In the genomic region with DNA sequence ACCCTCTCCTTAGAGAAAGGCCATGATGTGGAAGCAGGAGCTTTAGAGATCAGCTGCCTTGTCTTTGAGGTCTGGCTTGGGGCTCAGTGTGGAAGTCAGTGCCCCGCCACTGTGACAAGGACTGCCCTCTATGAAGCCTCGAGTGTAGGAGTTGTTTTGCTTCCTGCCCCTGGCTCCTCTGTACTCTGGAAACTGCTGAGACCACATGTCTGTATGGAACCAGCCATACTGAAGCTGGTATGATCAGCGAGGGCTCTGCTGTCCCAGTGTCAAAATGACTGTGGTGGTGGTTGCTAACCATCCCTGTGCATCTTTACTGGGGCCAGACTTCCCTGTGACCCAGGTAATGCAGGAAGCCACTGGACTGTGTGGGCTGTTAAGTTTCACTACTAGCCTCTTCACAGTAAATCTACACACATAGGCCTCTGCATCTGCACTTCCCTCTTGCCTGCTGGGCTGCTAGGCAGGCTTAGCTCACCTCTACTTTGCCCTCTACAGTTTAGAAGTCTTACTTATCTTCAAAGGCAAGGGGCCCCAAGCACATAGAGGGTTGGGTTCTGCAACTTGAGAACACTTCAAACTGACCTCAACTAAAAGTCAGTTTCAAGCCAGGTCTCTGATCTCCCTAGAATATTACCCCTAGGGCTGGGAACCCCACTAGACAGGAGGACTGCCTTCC, we compare ENCODE assay signal across 9 mouse cellular contexts. TPM values are rescaled to one million over a fixed set of nuclear protein-coding genes. Genes with fewer than 3 reads are reported as not detected.
DNase-seq lines count a peak whose midpoint lies in the region; ATAC-seq lines count a peak whose summit lies in the region.
"Had no signal": no experiment of that assay in that cellular context is flagged by ENCODE, and none has a peak within 500 bp of the region (broad histone marks: within the 10 kb centered on the region; RNA-seq: fewer than 3 reads in every experiment).

No protein-coding gene starts in this region.

- H3K36me3 ChIP-seq in kidney, embryonic 16.5 days (ENCODE audit: insufficient read depth, low read length), result no peaks in the 10 kb centered on the region
- H3K36me3 ChIP-seq in intestine, embryonic 16.5 days (ENCODE audit: control insufficient read depth, insufficient read depth, low read length), result no peaks in the 10 kb centered on the region
- no peaks in the 10 kb centered on the region for H3K36me3 ChIP-seq in stomach, embryonic 14.5 days (ENCODE audit: control insufficient read depth, insufficient read depth, low read length)
- H3K36me3 ChIP-seq: embryonic facial prominence, embryonic 12.5 days had no signal

- H3K4me3 ChIP-seq in kidney, embryonic 16.5 days (ENCODE audit: low read length), result no peak overlapping the region
- H3K4me3 ChIP-seq in intestine, embryonic 16.5 days (ENCODE audit: low read length), result no peak overlapping the region
- no peak overlapping the region for H3K4me3 ChIP-seq in stomach, embryonic 14.5 days (ENCODE audit: low read depth, low read length)
- H3K4me3 ChIP-seq: embryonic facial prominence, embryonic 12.5 days had no signal

- H3K4me1 ChIP-seq in kidney, embryonic 16.5 days (ENCODE audit: insufficient read depth, low read length), result peaks cover 57% of the 10 kb centered on the region
- peaks cover 46% of the 10 kb centered on the region for H3K4me1 ChIP-seq in intestine, embryonic 16.5 days (ENCODE audit: control insufficient read depth, insufficient read depth, low read length)
- peaks cover 25% of the 10 kb centered on the region for H3K4me1 ChIP-seq in stomach, embryonic 14.5 days (ENCODE audit: control insufficient read depth, insufficient read depth, low read length)

- no peak overlapping the region for H3K4me2 ChIP-seq in kidney, embryonic 16.5 days (replicated peaks; ENCODE audit: low read depth, low read length)
- no peak overlapping the region for H3K4me2 ChIP-seq in intestine, embryonic 16.5 days (ENCODE audit: low read depth, low read length)
- H3K4me2 ChIP-seq in stomach, embryonic 14.5 days (replicated peaks; ENCODE audit: low read depth, low read length), result no peak overlapping the region
- H3K4me2 ChIP-seq: embryonic facial prominence, embryonic 12.5 days had no signal

- 0 out of 2 replicates have a peak, but pooled peaks cover 3% of the 10 kb centered on the region for H3K9me3 ChIP-seq in kidney, embryonic 16.5 days (ENCODE audit: low read length)
- no peaks in the 10 kb centered on the region for H3K9me3 ChIP-seq in intestine, embryonic 16.5 days (ENCODE audit: control insufficient read depth, low read length)
- H3K9me3 ChIP-seq in stomach, embryonic 14.5 days (ENCODE audit: control insufficient read depth, low read depth, low read length), result no peaks in the 10 kb centered on the region
- H3K9me3 ChIP-seq: embryonic facial prominence, embryonic 12.5 days had no signal

- 0 out of 2 replicates have a peak overlapping the region, but pooled peaks have one; percentile 35 for H3K9ac ChIP-seq in kidney, embryonic 16.5 days (replicated peaks; ENCODE audit: low read length)
- H3K9ac ChIP-seq in intestine, embryonic 16.5 days (ENCODE audit: low read depth, low read length), result peak overlapping the region; percentile 13; the same call in 1 of the 2 replicates
- H3K9ac ChIP-seq in stomach, embryonic 14.5 days (replicated peaks; ENCODE audit: low read depth, low read length), result no peak overlapping the region
- H3K9ac ChIP-seq: embryonic facial prominence, embryonic 12.5 days had no signal

- ATAC-seq in kidney, embryonic 16.5 days (ENCODE audit: low FRiP score, low TSS enrichment), result peak; percentile 23; the same call in 1 of the 2 replicates
- ATAC-seq in intestine, embryonic 16.5 days, result peak; percentile 92
- ATAC-seq in stomach, embryonic 14.5 days (ENCODE audit: insufficient number of reproducible peaks, insufficient read depth, low FRiP score, low read depth), result peak; percentile 50

- H3K27ac ChIP-seq in kidney, embryonic 16.5 days (ENCODE audit: low read length), result peak overlapping the region; percentile 41; the same call in 1 of the 2 replicates
- peak overlapping the region; percentile 91 for H3K27ac ChIP-seq in intestine, embryonic 16.5 days (ENCODE audit: low read length)
- H3K27ac ChIP-seq in stomach, embryonic 14.5 days (ENCODE audit: low read length), result peak overlapping the region; percentile 80
- H3K27ac ChIP-seq: embryonic facial prominence, embryonic 12.5 days had no signal

- no peaks in the 10 kb centered on the region for H3K27me3 ChIP-seq in kidney, embryonic 16.5 days (ENCODE audit: insufficient read depth, low read length)
- no peaks in the 10 kb centered on the region for H3K27me3 ChIP-seq in intestine, embryonic 16.5 days (replicated peaks; ENCODE audit: control insufficient read depth, insufficient read depth, low read length)
- no peaks in the 10 kb centered on the region for H3K27me3 ChIP-seq in stomach, embryonic 14.5 days (ENCODE audit: control insufficient read depth, insufficient read depth, low read length)
- H3K27me3 ChIP-seq: embryonic facial prominence, embryonic 12.5 days had no signal

- DNase-seq in kidney, adult 8-10 months, result no peak
- DNase-seq in T-cell, adult 2 months (ENCODE audit: low spot score), result peak; percentile 79
- no peak for DNase-seq in right cerebral cortex, adult 2 months (ENCODE audit: low spot score in 2 of 2)
- no peak for DNase-seq in left cerebral cortex, adult 9 months (ENCODE audit: low spot score in 2 of 2)
- no peak for DNase-seq in ovary, postnatal 36 days (ENCODE audit: low spot score)

- WGBS in kidney, embryonic 16.5 days, result 35% methylated on average over 3 of the region's 3 CpGs
- 45% methylated on average over 3 of the region's 3 CpGs for WGBS in intestine, embryonic 16.5 days
- 56% methylated on average over 3 of the region's 3 CpGs for WGBS in stomach, embryonic 14.5 days

RNA-seq across cellular contexts. Expression of gene Hpcal1, which starts 33.9 kb away (rescaled TPM):
- polyA plus RNA-seq in kidney, embryonic 16.5 days (2015; fragmentation: Nextera tagmentation; extraction: Ambion mirVana), result 59.3 and 62.0 TPM in 2 replicates
- 48.7 and 50.3 TPM in 2 replicates for polyA plus RNA-seq in intestine, embryonic 16.5 days (2015; fragmentation: Nextera tagmentation; extraction: Ambion mirVana)
- polyA plus RNA-seq in stomach, embryonic 14.5 days (2014; fragmentation: Nextera tagmentation; extraction: Ambion mirVana), result 55.3 and 57.5 TPM in 2 replicates

Comparison
In these comparisons a context has a peak if more than half of its experiments do, and no peak if none do; other contexts are left out.
1. ATAC-seq: peak in every context shown above with its lines; median percentile 92 in intestine, embryonic 16.5 days; 50 in stomach, embryonic 14.5 days; 23 in kidney, embryonic 16.5 days.
2. H3K27ac ChIP-seq: peak in every context shown above with its lines; median percentile 91 in intestine, embryonic 16.5 days; 80 in stomach, embryonic 14.5 days; 41 in kidney, embryonic 16.5 days.